Mouse (Mus musculus): ENCODE measurements around the gene Pirb.

GRCm38 (mm10) chr7:3676371-3676770, 43.8 kb downstream of the Pirb start:
- TF ChIP-seq CTCF (IDR thresholded peaks at IDR 0.05; ENCODE audit: control insufficient read depth, insufficient read depth, insufficient replicate concordance, low read depth, low read length) (no peak), POLR2A (IDR thresholded peaks at IDR 0.05; ENCODE audit: control insufficient read depth, low read depth, low read length) (no peak)
